Mouse (Mus musculus) adipose tissue, adult 10 weeks (tissue): ENCODE data around the gene G6pc2. TPM values are rescaled to one million over a fixed set of nuclear protein-coding genes. Genes with fewer than 3 reads are reported as not detected.

Source experiments
- polyA plus RNA-seq: library from polyadenylated mRNA; stranded (reverse); fragments of 350-450 nt; fragmentation: Illumina TruSeq; extraction: RNeasy Lipid Tissue Mini Kit (QIAGEN cat#74804); gene quantifications from one replicate; pipeline ENCODE4 v1.2.3, GENCODE M21; 2014; ENCODE audit warnings: low read depth, low replicate concordance

G6pc2 gene
- polyA plus RNA-seq = not detected

GRCm38 (mm10) chr2:69210773-69211172 lies at the start of gene G6pc2:
TSS of gene G6pc2 (plus strand) at chr2:69211073.

GRCm38 (mm10) chr2:69205791-69206351 lies 5.0 kb upstream of the G6pc2 start, which contains the start of gene Spc25:
TSS of gene Spc25 (minus strand) at chr2:69206194.

Other genes with a start within 250 kb of the G6pc2 start
- 1.9 TPM for gene Nostrin, start 75.3 kb upstream of the G6pc2 start, polyA plus RNA-seq
- gene Spc25, start 4.9 kb upstream of the G6pc2 start, polyA plus RNA-seq = 3.1 TPM
- 0.07 TPM for gene Abcb11, start 131.5 kb downstream of the G6pc2 start, polyA plus RNA-seq
- 0.69 TPM for gene Dhrs9, start 169.4 kb downstream of the G6pc2 start, polyA plus RNA-seq